Mouse (Mus musculus) kidney, embryonic 14.5 days (tissue): ENCODE results near the gene Cbln4. TPM values are rescaled to one million over a fixed set of nuclear protein-coding genes. Genes with fewer than 3 reads are reported as not detected.

Source experiments
- ATAC-seq: fragments of 200-750 bp; cut with Nextera tagmentation; 2 replicates; pipeline ENCODE4 v1.8.0; 2017; ENCODE audit warnings: moderate number of reproducible peaks, mild to moderate bottlenecking, moderate TSS enrichment, moderate library complexity; ENCODE audit not compliant: low FRiP score, low TSS enrichment
- H3K27ac ChIP-seq: fragments of 300-500 bp; sonication (generic); 2 replicates; pipeline ENCODE4 v1.5.1; 2014; ENCODE audit warnings: low read depth, mild to moderate bottlenecking, low read length, moderate library complexity, mixed read lengths
- H3K27me3 ChIP-seq: fragments of 300-500 bp; sonication (generic); 2 replicates; pipeline ENCODE4 v1.6.1; 2014; ENCODE audit warnings: mild to moderate bottlenecking, low read length; ENCODE audit not compliant: control insufficient read depth, insufficient read depth
- H3K36me3 ChIP-seq: fragments of 300-500 bp; sonication (generic); 2 replicates; pipeline ENCODE4 v1.6.1; 2014; ENCODE audit warnings: low read length, mixed read lengths; ENCODE audit not compliant: control insufficient read depth, insufficient read depth
- H3K4me1 ChIP-seq: fragments of 300-500 bp; sonication (generic); 2 replicates; pipeline ENCODE4 v1.6.1; 2014; ENCODE audit warnings: low read length, mixed read lengths; ENCODE audit not compliant: control insufficient read depth, insufficient read depth
- H3K4me2 ChIP-seq: fragments of 300-500 bp; sonication (generic); replicated peaks from 2 replicates; pipeline ENCODE4 v1.6.1; 2014; ENCODE audit warnings: low read depth, mild to moderate bottlenecking, low read length
- H3K4me3 ChIP-seq: fragments of 300-500 bp; sonication (generic); 2 replicates; pipeline ENCODE4 v1.5.1; 2014; ENCODE audit warnings: mild to moderate bottlenecking, low read length
- H3K9ac ChIP-seq: fragments of 300-500 bp; sonication (generic); 2 replicates; pipeline ENCODE4 v1.6.1; 2014; ENCODE audit warnings: low read depth, mild to moderate bottlenecking, low read length, moderate library complexity
- H3K9me3 ChIP-seq: fragments of 300-500 bp; sonication (generic); 2 replicates; pipeline ENCODE4 v1.6.1; 2016; ENCODE audit warnings: low read length; ENCODE audit not compliant: control insufficient read depth
- WGBS: fragments of 180-500 bp; shearing (Covaris S2); extraction: QIAGEN DNeasy Blood & Tissue Kit; methylation state at CpG from one replicate; pipeline ENCODE4 v1.1.7; 2014; 5-methylcytosine and 5-hydroxymethylcytosine counted together
- polyA plus RNA-seq: library from polyadenylated mRNA; unstranded; fragments of >200 nt; fragmentation: Nextera tagmentation; extraction: Ambion mirVana; gene quantifications from 2 replicates; pipeline ENCODE4 v1.2.1, GENCODE M21; 2014

Gene Cbln4
- polyA plus RNA-seq, 1 experiment from 2014 or later: 4.2 TPM

DNA sequence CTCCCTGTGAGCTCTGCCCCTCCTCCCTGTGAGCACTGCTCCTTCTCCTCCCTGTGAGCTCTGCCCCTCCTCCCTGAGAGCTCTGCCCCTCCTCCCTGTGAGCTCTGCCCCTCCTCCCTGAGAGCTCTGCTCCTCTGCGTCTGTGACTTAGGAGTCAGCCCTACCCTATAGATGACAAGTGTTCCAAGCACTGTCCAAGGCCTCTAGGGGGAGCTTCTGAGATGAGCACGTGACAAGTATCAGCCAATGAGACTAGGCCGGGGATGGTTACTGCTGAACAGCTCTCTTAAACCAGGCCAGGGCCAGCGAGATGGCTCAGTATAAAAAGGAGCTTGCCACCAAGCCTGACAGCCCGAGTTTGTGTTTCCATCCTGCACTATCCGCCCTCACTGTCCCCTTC lies 48.4 kb downstream of the Cbln4 start:
- H3K4me2 ChIP-seq: no peak overlapping the region
- 0 out of 2 replicates have a peak, but pooled peaks cover 6% of the 10 kb centered on the region for H3K4me1 ChIP-seq
- H3K27ac ChIP-seq: no peak overlapping the region
- ATAC-seq: no peak
- no peaks in the 10 kb centered on the region for H3K27me3 ChIP-seq
- no peaks in the 10 kb centered on the region for H3K9me3 ChIP-seq
- WGBS: 66% methylated on average over 6 of the region's 6 CpGs
- H3K36me3 ChIP-seq: no peaks in the 10 kb centered on the region
- no peak overlapping the region for H3K9ac ChIP-seq
- H3K4me3 ChIP-seq: no peak overlapping the region

DNA sequence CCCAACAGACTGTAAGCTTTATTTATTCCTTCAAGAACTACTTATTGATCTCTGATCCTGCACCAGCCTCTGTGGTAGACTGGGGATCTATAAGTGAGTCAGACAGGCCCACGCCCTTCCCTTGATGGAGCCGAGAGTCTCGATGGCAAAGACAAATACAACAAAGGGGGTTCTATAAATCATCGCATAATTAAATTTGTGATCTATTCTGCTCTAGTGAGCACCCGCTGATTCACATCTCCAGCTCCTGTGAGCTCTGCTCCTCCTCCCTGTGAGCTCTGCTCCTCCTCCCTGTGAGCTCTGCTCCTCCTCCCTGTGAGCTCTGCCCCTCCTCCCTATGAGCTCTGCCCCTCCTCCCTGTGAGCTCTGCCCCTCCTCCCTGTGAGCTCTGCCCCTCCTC lies 49.0 kb downstream of the Cbln4 start:
- H3K9ac ChIP-seq: no peak overlapping the region
- H3K9me3 ChIP-seq: no peaks in the 10 kb centered on the region
- no peaks in the 10 kb centered on the region for H3K36me3 ChIP-seq
- 61% methylated on average over 5 of the region's 5 CpGs for WGBS
- H3K27me3 ChIP-seq: no peaks in the 10 kb centered on the region
- no peak overlapping the region for H3K4me3 ChIP-seq
- ATAC-seq: no peak
- no peak overlapping the region for H3K4me2 ChIP-seq
- no peak overlapping the region for H3K27ac ChIP-seq
- H3K4me1 ChIP-seq: 0 out of 2 replicates have a peak, but pooled peaks cover 6% of the 10 kb centered on the region

DNA sequence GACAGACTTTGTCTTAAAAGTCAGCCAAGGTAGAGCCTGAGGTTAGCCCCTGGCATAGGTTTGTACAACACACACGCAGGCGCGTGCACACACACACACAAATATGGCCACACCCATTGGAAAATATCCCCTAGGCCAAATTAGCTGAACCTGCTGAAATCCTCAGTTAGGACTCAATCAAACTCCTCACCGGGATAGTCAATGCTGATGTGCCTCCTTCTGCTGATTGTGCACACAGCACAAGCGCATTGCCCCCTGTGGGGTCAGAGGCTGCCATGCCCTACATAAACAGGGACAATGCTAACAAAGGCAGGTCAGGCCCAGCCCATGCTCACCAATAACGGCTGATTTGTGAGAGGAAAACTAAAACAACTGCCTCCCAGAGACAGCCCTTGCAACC lies 56.6 kb downstream of the Cbln4 start:
- H3K36me3 ChIP-seq: no peaks in the 10 kb centered on the region
- H3K27me3 ChIP-seq: no peaks in the 10 kb centered on the region
- no peaks in the 10 kb centered on the region for H3K4me1 ChIP-seq
- H3K9me3 ChIP-seq: no peaks in the 10 kb centered on the region
- no peak overlapping the region for H3K4me2 ChIP-seq
- ATAC-seq: no peak
- H3K4me3 ChIP-seq: no peak overlapping the region
- 32% methylated on average over 6 of the region's 6 CpGs for WGBS
- no peak overlapping the region for H3K9ac ChIP-seq
- no peak overlapping the region for H3K27ac ChIP-seq

Other genes with a start within 250 kb of the Cbln4 start
- gene Mc3r, start 205.0 kb upstream of the Cbln4 start, polyA plus RNA-seq: not detected in 2 replicates